Comparison of ENCODE assay signal across 23 mouse cellular contexts in genomic region chr5:14963821-14964220, GRCm38 (mm10). TPM values are rescaled to one million over a fixed set of nuclear protein-coding genes. Genes with fewer than 3 reads are reported as not detected.
DNase-seq lines count a peak whose midpoint lies in the region; ATAC-seq and TF ChIP-seq lines count a peak whose summit lies in the region.
"Not testable (repeated sequence)": the region's sequence is repeated elsewhere in the genome, so short reads cannot be mapped to it uniquely, and the experiment has no call there.
"Had no signal": no experiment of that assay in that cellular context is flagged by ENCODE, and none has a peak within 500 bp of the region (broad histone marks: within the 10 kb centered on the region; RNA-seq: fewer than 3 reads in every experiment).

No protein-coding gene starts in this region.

- ATAC-seq in liver, postnatal 0 days: not testable (repeated sequence)

- H3K27ac ChIP-seq in ES-Bruce4 (ENCODE audit: insufficient read depth, low read length); heart, embryonic 10.5 days; liver, postnatal 0 days (ENCODE audit: low read depth): not testable (repeated sequence)

- not testable (repeated sequence) for H3K27me3 ChIP-seq in ES-Bruce4 (ENCODE audit: control insufficient read depth, insufficient read depth, low read length, poor library complexity, severe bottlenecking); heart, embryonic 10.5 days (ENCODE audit: insufficient read depth, poor library complexity, severe bottlenecking); liver, postnatal 0 days (ENCODE audit: insufficient read depth, low read length)

- H3K4me3 ChIP-seq in ES-Bruce4 (ENCODE audit: low read depth, low read length): peak overlapping the region; percentile 32
- not testable (repeated sequence) for H3K4me3 ChIP-seq in heart, embryonic 10.5 days; liver, postnatal 0 days (ENCODE audit: low read depth, low read length)

- H3K4me2 ChIP-seq in liver, postnatal 0 days (ENCODE audit: low read depth, low read length): not testable (repeated sequence)

- H3K36me3 ChIP-seq in ES-Bruce4 (ENCODE audit: control insufficient read depth, insufficient read depth, low read length, poor library complexity, severe bottlenecking); heart, embryonic 10.5 days; liver, postnatal 0 days (replicated peaks; ENCODE audit: insufficient read depth, low read length): not testable (repeated sequence)

- TF ChIP-seq CTCF in ES-Bruce4 (IDR thresholded peaks at IDR 0.05; ENCODE audit: low read depth, low read length): not testable (repeated sequence)
- 0 out of 2 replicates have a peak, but pooled peaks have one; percentile 4 for TF ChIP-seq CTCF in liver, postnatal 0 days (IDR thresholded peaks at IDR 0.05; ENCODE audit: low read depth)

- 76% methylated on average over 13 of the region's 13 CpGs for WGBS in heart, embryonic 10.5 days
- WGBS in liver, postnatal 0 days (ENCODE audit: insufficient replicate concordance): 69% methylated on average over 13 of the region's 13 CpGs

- H3K9ac ChIP-seq in ES-Bruce4 (ENCODE audit: low read depth, poor library complexity, severe bottlenecking): peak overlapping the region; percentile 43; the same call in 1 of the 2 replicates
- H3K9ac ChIP-seq in liver, postnatal 0 days (replicated peaks): not testable (repeated sequence)

- peaks cover 11% of the 10 kb centered on the region for H3K9me3 ChIP-seq in ES-Bruce4 (replicated peaks; ENCODE audit: control insufficient read depth, insufficient read depth, low read length, poor library complexity, severe bottlenecking)
- H3K9me3 ChIP-seq in heart, embryonic 10.5 days: peaks cover 14% of the 10 kb centered on the region
- H3K9me3 ChIP-seq in liver, postnatal 0 days (ENCODE audit: low read length): not testable (repeated sequence)

- not testable (repeated sequence) for TF ChIP-seq POLR2A in ES-Bruce4 (IDR thresholded peaks at IDR 0.05; ENCODE audit: insufficient read depth, low read length)

- TF ChIP-seq EP300 in ES-Bruce4 (IDR thresholded peaks at IDR 0.05; ENCODE audit: insufficient read depth, low read depth, low read length); liver, postnatal 0 days (IDR thresholded peaks at IDR 0.05; ENCODE audit: low read depth): not testable (repeated sequence)

- H3K4me1 ChIP-seq in ES-Bruce4 (ENCODE audit: control insufficient read depth, insufficient read depth, low read length); heart, embryonic 10.5 days; liver, postnatal 0 days (ENCODE audit: insufficient read depth): not testable (repeated sequence)

- DNase-seq in NIH3T3 (ENCODE audit: low read depth): peak; percentile 42
- DNase-seq in brain, adult 2 months (ENCODE audit: low read depth, low spot score): peak; percentile 1
- DNase-seq in heart, embryonic 10.5 days (ENCODE audit: low spot score): peak; percentile 39
- DNase-seq in kidney, postnatal 10 days: peak; percentile 6
- not testable (repeated sequence) for DNase-seq in liver, postnatal 0 days
- peak; percentile 1 for DNase-seq in thymus, postnatal 0 days (ENCODE audit: low spot score)

RNA-seq across cellular contexts. Expression of gene Gm10354, which starts 14.9 kb away (rescaled TPM):
- polyA plus RNA-seq in ES-Bruce4 (2011; ENCODE audit: insufficient read depth, insufficient read length, low read depth, missing spikeins): not detected in 2 replicates
- not detected in 2 replicates for polyA plus RNA-seq in heart, embryonic 10.5 days (2016; fragmentation: Nextera tagmentation; extraction: Ambion mirVana)
- not detected in 2 replicates for polyA plus RNA-seq in liver, postnatal 0 days (2015; fragmentation: Nextera tagmentation; extraction: Ambion mirVana)
- polyA plus RNA-seq in thymus, postnatal 0 days (2015; fragmentation: Nextera tagmentation; extraction: Ambion mirVana): 0.18 TPM in 1 of 2 replicates, not detected in the other
- polyA plus RNA-seq: embryonic facial prominence, embryonic 14.5 days; erythroblast, embryonic 14.5 days; forebrain, embryonic 11.5 days; forebrain, embryonic 16.5 days; G1E; heart, embryonic 14.5 days; hindbrain, embryonic 10.5 days; hindbrain, embryonic 15.5 days; intestine, embryonic 15.5 days; limb, embryonic 12.5 days; liver, embryonic 12.5 days; macrophage; midbrain, embryonic 13.5 days; neural tube, embryonic 14.5 days; stomach, embryonic 15.5 days; urinary bladder, adult 2 months had no signal

RNA-seq across cellular contexts. Expression of gene Speer4e, which starts 25.6 kb away (rescaled TPM):
- not detected in 2 replicates for polyA plus RNA-seq in ES-Bruce4 (2011; ENCODE audit: insufficient read depth, insufficient read length, low read depth, missing spikeins)
- not detected in 2 replicates for polyA plus RNA-seq in heart, embryonic 10.5 days (2016; fragmentation: Nextera tagmentation; extraction: Ambion mirVana)
- polyA plus RNA-seq in liver, postnatal 0 days (2015; fragmentation: Nextera tagmentation; extraction: Ambion mirVana): not detected in 2 replicates
- not detected in 2 replicates for polyA plus RNA-seq in thymus, postnatal 0 days (2015; fragmentation: Nextera tagmentation; extraction: Ambion mirVana)
- polyA plus RNA-seq: embryonic facial prominence, embryonic 14.5 days; erythroblast, embryonic 14.5 days; forebrain, embryonic 11.5 days; forebrain, embryonic 16.5 days; G1E; hindbrain, embryonic 10.5 days; hindbrain, embryonic 15.5 days; intestine, embryonic 15.5 days; limb, embryonic 12.5 days; liver, embryonic 12.5 days; macrophage; midbrain, embryonic 13.5 days; neural tube, embryonic 14.5 days; stomach, embryonic 15.5 days; urinary bladder, adult 2 months had no signal

RNA-seq across cellular contexts. Expression of gene Gm9758, which starts 49.1 kb away (rescaled TPM):
- polyA plus RNA-seq in ES-Bruce4 (2011; ENCODE audit: insufficient read depth, insufficient read length, low read depth, missing spikeins): not detected in 2 replicates
- polyA plus RNA-seq in heart, embryonic 10.5 days (2016; fragmentation: Nextera tagmentation; extraction: Ambion mirVana): not detected in 2 replicates
- polyA plus RNA-seq in liver, postnatal 0 days (2015; fragmentation: Nextera tagmentation; extraction: Ambion mirVana): not detected in 2 replicates
- not detected in 2 replicates for polyA plus RNA-seq in thymus, postnatal 0 days (2015; fragmentation: Nextera tagmentation; extraction: Ambion mirVana)
- polyA plus RNA-seq: embryonic facial prominence, embryonic 14.5 days; erythroblast, embryonic 14.5 days; forebrain, embryonic 11.5 days; forebrain, embryonic 16.5 days; G1E; heart, embryonic 14.5 days; hindbrain, embryonic 10.5 days; hindbrain, embryonic 15.5 days; intestine, embryonic 15.5 days; limb, embryonic 12.5 days; liver, embryonic 12.5 days; macrophage; midbrain, embryonic 13.5 days; neural tube, embryonic 14.5 days; stomach, embryonic 15.5 days; urinary bladder, adult 2 months had no signal
